In the genomic region with DNA sequence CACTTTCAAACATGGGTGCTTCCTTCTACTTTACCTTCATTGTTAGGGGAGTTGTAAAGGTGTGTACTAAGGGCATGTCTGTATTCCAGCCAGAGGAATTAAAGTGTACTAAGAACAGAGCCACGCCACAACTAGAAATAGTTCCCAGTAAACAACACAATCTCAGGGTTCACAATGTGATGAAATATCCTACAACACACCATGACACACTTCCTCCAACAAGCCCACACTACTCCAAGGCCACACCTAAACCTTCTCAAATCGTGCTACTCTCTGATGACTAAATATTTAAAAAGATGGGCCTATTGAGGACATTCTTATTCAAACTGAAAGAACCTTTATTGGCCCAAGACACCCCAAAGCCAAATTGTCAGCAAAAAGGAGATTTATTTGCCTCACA, we compare ENCODE assay signal across 17 mouse cellular contexts.
"Had no signal": no experiment of that assay in that cellular context is flagged by ENCODE, and none has a peak within 500 bp of the region (broad histone marks: within the 10 kb centered on the region; RNA-seq: fewer than 3 reads in every experiment).

No protein-coding gene starts in this region.

- H3K27ac ChIP-seq: limb, embryonic 13.5 days; liver, embryonic 14.5 days; lung, embryonic 15.5 days; neural tube, embryonic 12.5 days had no signal

- H3K4me1 ChIP-seq: limb, embryonic 13.5 days; lung, embryonic 15.5 days; neural tube, embryonic 12.5 days had no signal

- H3K27me3 ChIP-seq: limb, embryonic 13.5 days; lung, embryonic 15.5 days; neural tube, embryonic 12.5 days had no signal

- H3K4me2 ChIP-seq: limb, embryonic 13.5 days; lung, embryonic 15.5 days; neural tube, embryonic 12.5 days had no signal

- H3K4me3 ChIP-seq: limb, embryonic 13.5 days; lung, embryonic 15.5 days; neural tube, embryonic 12.5 days had no signal

- ATAC-seq: inflammation-experienced regulatory T-cells, adult 6 months; intestine, postnatal 0 days had no signal

- DNase-seq: kidney, adult 8-10 months; kidney, postnatal 36 days; layer of hippocampus, adult 9-11 months; layer of hippocampus, postnatal 36 days; lung, postnatal 14 days; midbrain, embryonic 14.5 days; retina, postnatal 1 day; right cerebral cortex, postnatal 4 days; spleen, adult 18-20 months; thymus, adult 2 months; thymus, postnatal 25 days had no signal

- H3K9me3 ChIP-seq: limb, embryonic 13.5 days; lung, embryonic 15.5 days; neural tube, embryonic 12.5 days had no signal

- H3K9ac ChIP-seq: limb, embryonic 13.5 days; liver, embryonic 14.5 days; lung, embryonic 15.5 days; neural tube, embryonic 12.5 days had no signal
